Mouse (Mus musculus) heart, adult 2 months (tissue): ENCODE results near the gene Ndufa3. TPM values are rescaled to one million over a fixed set of nuclear protein-coding genes. Genes with fewer than 3 reads are reported as not detected.

Experiments
- DNase-seq, 2 experiments: peaks; one replicate each; pipeline ENCODE4 v3.0.0; 2021
- H3K27ac ChIP-seq: fragments of 200-600 bp; 2 replicates; pipeline ENCODE4 v1.8.1; 2022
- H3K27me3 ChIP-seq: fragments of 200-500 bp; 2 replicates; pipeline ENCODE4 v1.6.1; 2012; ENCODE audit warnings: mild to moderate bottlenecking, low read length, inconsistent platforms, mixed read lengths; ENCODE audit not compliant: control insufficient read depth, insufficient read depth
- H3K36me3 ChIP-seq: fragments of 200-500 bp; 2 replicates; pipeline ENCODE4 v1.6.1; 2012; ENCODE audit warnings: low read length, inconsistent platforms; ENCODE audit not compliant: control insufficient read depth, insufficient read depth
- H3K4me1 ChIP-seq: fragments of 200-500 bp; 2 replicates; pipeline ENCODE4 v1.6.1; 2011; ENCODE audit warnings: low read length; ENCODE audit not compliant: control insufficient read depth, insufficient read depth
- H3K4me3 ChIP-seq: fragments of 200-600 bp; 2 replicates; pipeline ENCODE4 v1.8.1; 2022
- H3K79me2 ChIP-seq: fragments of 200-500 bp; replicated peaks from 2 replicates; pipeline ENCODE4 v1.6.1; 2012; ENCODE audit warnings: mild to moderate bottlenecking, inconsistent platforms, low read length, moderate library complexity, mixed read lengths; ENCODE audit not compliant: control insufficient read depth, insufficient read depth
- H3K9ac ChIP-seq: fragments of 200-500 bp; 2 replicates; pipeline ENCODE4 v1.6.1; 2012; ENCODE audit warnings: low read depth, mild to moderate bottlenecking, control low read depth, inconsistent platforms, low read length, mixed read lengths
- CTCF ChIP-seq: fragments of 200-600 bp; IDR thresholded peaks from 2 replicates; pipeline ENCODE4 v1.8.1; 2022; ENCODE audit warnings: antibody characterized with exemption, mild to moderate bottlenecking, moderate library complexity
- EP300 ChIP-seq: fragments of 200-500 bp; IDR thresholded peaks from 2 replicates; pipeline ENCODE4 v1.6.1; 2011; ENCODE audit warnings: low read depth, low read length, control low read depth; ENCODE audit not compliant: insufficient read depth
- POLR2A ChIP-seq: fragments of 200-500 bp; IDR thresholded peaks from 2 replicates; pipeline ENCODE4 v1.6.1; 2011; ENCODE audit warnings: mild to moderate bottlenecking, low read depth, low read length, control low read depth; ENCODE audit not compliant: insufficient read depth
- WGBS: fragments of 180-500 bp; shearing (Covaris S2); methylation state at CpG from one replicate; pipeline ENCODE4 v1.1.7; 2018; 5-methylcytosine and 5-hydroxymethylcytosine counted together
- intact Hi-C: fragments of 180-260 bp; cut with DNase I; formaldehyde crosslinking; loops from one replicate; pipeline ENCODE4 v1.15.1; 2025
- polyA plus RNA-seq: library from polyadenylated mRNA; depleted of rRNA; stranded (reverse); fragments of >200 nt; gene quantifications from 2 replicates; pipeline ENCODE4 v1.2.3, GENCODE M21; 2012
- total RNA-seq, 2 experiments: library from RNA; stranded (reverse); gene quantifications; 2 replicates each; pipeline ENCODE4 v1.2.3; 2021

The Ndufa3 gene
- total and polyA plus RNA-seq, 3 experiments: 1,299 to 2,117 (median 1,765) TPM

DNA sequence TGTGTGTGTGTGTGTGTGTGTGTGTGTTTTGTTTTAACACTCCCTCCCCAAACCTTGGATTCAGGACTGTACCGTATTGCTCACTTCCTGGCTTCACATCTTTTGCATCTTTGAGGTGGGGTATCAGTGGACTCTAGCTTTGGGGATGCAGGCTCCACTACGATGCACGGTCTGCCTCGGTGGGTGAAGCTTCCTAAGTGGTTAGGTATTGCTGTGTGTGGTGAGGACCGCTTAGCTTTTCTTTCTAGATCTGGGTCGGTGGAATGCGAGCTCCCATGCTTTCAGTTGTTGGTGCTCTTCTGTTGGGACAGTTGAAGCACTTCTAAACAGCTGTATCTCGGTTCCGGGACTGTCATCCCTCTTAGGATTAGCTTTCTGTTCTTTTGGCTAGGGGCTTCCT, 29.0 kb downstream of the Ndufa3 start:
- 3% methylated on average over 9 of the region's 9 CpGs for WGBS

DNA sequence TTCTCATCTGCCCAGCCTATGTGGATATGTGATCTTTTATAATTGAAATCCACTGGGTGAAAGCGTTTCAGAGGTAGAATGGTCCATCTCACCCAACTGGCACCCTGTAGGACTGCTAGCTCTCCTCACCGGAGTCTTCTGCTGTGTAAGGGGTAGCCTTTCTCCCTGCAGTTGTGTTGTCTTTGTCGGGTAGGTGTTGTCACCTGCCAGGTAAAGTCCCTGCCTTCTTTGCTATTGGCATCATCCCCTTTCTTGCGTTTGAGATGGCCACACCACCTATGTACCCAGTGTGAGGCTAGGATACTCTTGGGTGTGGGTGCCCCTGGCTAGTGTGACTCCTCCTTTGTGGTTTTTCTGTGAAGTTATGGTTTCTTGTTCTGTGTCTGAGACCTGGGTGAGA, 29.5 kb downstream of the Ndufa3 start:
- Histone ChIP-seq H3K4me1 (peaks cover 18% of the 10 kb centered on the region), H3K27me3 (no peaks in the 10 kb centered on the region), H3K4me3 (peak overlapping the region; percentile 79), H3K36me3 (peaks cover 17% of the 10 kb centered on the region), H3K9ac (peak overlapping the region; percentile 14; the same call in 1 of the 2 replicates), H3K27ac (no peak overlapping the region), H3K79me2 (peaks cover 6% of the 10 kb centered on the region)
- no peak for DNase-seq
- 53% methylated on average over 4 of the region's 4 CpGs for WGBS
- intact Hi-C loops: loop anchor here (5.0 kb wide), 1 partner anchor 46 kb away; the partner anchor contains the start of genes Mboat7 and Tsen34
- TF ChIP-seq POLR2A: no peak
- no peak for TF ChIP-seq EP300
- no peak for TF ChIP-seq CTCF

More for the DNA sequence above, 29.0 kb downstream of the Ndufa3 start:
- Histone ChIP-seq H3K27me3 (no peaks in the 10 kb centered on the region), H3K4me3 (peak overlapping the region; percentile 79), H3K36me3 (peaks cover 17% of the 10 kb centered on the region), H3K27ac (no peak overlapping the region; the same call in 1 of the 2 replicates), H3K9ac (peak overlapping the region; percentile 99), H3K79me2 (peaks cover 6% of the 10 kb centered on the region), H3K4me1 (peaks cover 18% of the 10 kb centered on the region)
- DNase-seq: no peak
- intact Hi-C loops: loop anchor here (5.0 kb wide), 1 partner anchor 46 kb away; the partner anchor contains the start of genes Mboat7 and Tsen34
- TF ChIP-seq POLR2A: no peak
- no peak for TF ChIP-seq EP300
- no peak for TF ChIP-seq CTCF

DNA sequence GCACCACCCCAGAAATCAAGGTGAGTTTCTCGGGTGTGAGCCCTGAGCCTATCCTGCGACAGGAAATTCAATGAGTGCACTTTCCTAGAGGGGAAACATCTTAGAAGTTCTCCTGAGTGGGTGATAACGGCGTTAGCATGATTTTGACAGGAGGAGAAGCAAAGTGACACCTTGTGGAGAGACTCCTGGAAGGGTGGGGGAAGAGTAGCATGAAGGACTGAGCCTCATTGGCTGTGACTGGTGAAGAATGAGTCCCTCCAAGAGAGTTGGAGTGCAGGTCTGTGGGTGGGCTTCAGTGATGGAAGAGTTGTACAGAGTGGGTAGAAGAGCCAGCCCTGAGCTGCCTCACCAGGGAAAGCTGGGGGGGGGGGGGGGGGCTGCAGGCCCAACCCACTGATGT, 39.8 kb downstream of the Ndufa3 start:
- Histone ChIP-seq H3K27me3 (no peaks in the 10 kb centered on the region), H3K27ac (no peak overlapping the region), H3K36me3 (peaks cover 7% of the 10 kb centered on the region; the same call in 1 of the 2 replicates), H3K9ac (no peak overlapping the region), H3K4me1 (no peaks in the 10 kb centered on the region), H3K4me3 (no peak overlapping the region), H3K79me2 (no peaks in the 10 kb centered on the region)
- DNase-seq: no peak
- intact Hi-C loops: no loop called here
- 76% methylated on average over 4 of the region's 4 CpGs for WGBS
- no peak for TF ChIP-seq POLR2A
- no peak for TF ChIP-seq EP300
- TF ChIP-seq CTCF: no peak

DNA sequence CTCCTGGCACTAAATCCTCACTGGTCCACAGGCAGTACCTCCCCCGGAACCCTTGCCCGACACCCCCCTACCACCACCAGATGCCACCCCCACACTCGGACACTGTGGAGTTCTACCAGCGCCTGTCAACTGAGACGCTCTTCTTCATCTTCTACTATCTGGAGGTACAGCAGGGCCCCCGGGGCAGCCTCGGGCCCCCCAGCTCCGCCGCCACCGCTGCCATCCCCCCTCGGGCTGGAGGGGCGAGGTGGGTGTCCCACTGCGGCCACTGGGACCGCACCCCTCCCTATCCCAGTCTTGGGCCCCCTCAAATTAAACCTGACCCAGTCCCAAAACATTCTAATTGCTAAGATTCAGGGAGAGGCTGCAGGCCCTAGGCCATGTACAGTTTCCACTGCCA, 41.4 kb downstream of the Ndufa3 start:
- no peaks in the 10 kb centered on the region for H3K79me2 ChIP-seq
- intact Hi-C loops: no loop called here
- H3K36me3 ChIP-seq: peaks cover 3% of the 10 kb centered on the region; the same call in 1 of the 2 replicates
- no peak overlapping the region for H3K9ac ChIP-seq
- H3K4me3 ChIP-seq: no peak overlapping the region
- no peaks in the 10 kb centered on the region for H3K4me1 ChIP-seq
- TF ChIP-seq CTCF: no peak
- TF ChIP-seq POLR2A: no peak
- no peak for TF ChIP-seq EP300
- no peaks in the 10 kb centered on the region for H3K27me3 ChIP-seq
- WGBS: 90% methylated on average over 14 of the region's 14 CpGs
- H3K27ac ChIP-seq: no peak overlapping the region
- no peak for DNase-seq

DNA sequence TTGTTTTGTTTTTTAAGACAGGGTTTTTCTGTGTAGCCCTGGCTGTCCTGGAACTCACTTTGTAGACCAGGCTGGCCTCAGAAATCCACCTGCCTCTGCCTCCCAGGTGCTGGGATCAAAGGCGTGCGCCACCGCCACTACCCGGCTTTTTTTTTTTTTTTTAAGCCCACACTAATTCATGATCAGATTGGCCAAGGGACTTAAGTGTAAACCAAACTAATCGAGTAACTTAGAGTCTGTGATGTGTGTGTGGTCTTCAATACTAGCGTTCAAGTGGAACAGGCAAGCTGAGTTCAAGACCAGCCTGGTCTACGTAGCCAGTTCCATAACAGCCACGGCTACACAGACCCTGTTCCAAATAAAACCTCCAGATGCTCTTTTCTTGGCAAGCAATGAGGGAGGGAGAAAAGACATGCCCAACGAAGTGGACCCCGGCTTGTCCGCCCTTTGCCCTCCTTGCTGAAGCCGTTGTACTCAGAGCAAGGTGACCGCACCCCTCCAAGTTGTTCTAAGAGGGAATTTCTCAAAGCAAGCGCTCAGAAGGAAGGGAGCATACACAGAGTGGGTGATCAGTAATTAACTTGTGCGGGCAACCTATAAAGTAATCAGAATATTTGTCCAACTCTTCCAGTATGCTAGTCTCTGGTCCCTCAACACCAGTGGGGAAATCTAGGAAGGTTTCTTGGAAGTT, 47.5 kb downstream of the Ndufa3 start:
- Histone ChIP-seq H3K9ac (peak overlapping the region; percentile 84), H3K27me3 (no peaks in the 10 kb centered on the region), H3K79me2 (no peaks in the 10 kb centered on the region; the same call in 1 of the 2 replicates), H3K4me1 (peaks cover 4% of the 10 kb centered on the region; the same call in 1 of the 2 replicates), H3K27ac (peak overlapping the region; percentile 96), H3K36me3 (peaks cover 5% of the 10 kb centered on the region), H3K4me3 (peak overlapping the region; percentile 76)
- intact Hi-C loops: loop anchor here (1.0 kb wide), 2 partner anchors 19 to 28 kb away; partner anchors contain the start of genes Cnot3 and Tsen34
- WGBS: 20% methylated on average over 15 of the region's 15 CpGs
- TF ChIP-seq CTCF: no peak
- no peak for TF ChIP-seq EP300
- TF ChIP-seq POLR2A: no peak
- DNase-seq: no peak
